Mouse (Mus musculus) cortical plate, adult 2 months (tissue): Measurements from ENCODE around the gene Hoxa13. TPM values are rescaled to one million over a fixed set of nuclear protein-coding genes. Genes with fewer than 3 reads are reported as not detected.

ENCODE experiments used
- H3K27ac ChIP-seq: fragments of 200-500 bp; 2 replicates; pipeline ENCODE4 v1.5.1; 2012; ENCODE audit warnings: low read length, control low read depth, inconsistent platforms; ENCODE audit not compliant: insufficient read depth
- H3K4me1 ChIP-seq: fragments of 200-500 bp; 2 replicates; pipeline ENCODE4 v1.6.1; 2011; ENCODE audit warnings: low read length; ENCODE audit not compliant: control insufficient read depth, insufficient read depth
- H3K4me3 ChIP-seq: fragments of 200-500 bp; 2 replicates; pipeline ENCODE4 v1.5.1; 2011; ENCODE audit warnings: mild to moderate bottlenecking, low read length, control low read depth; ENCODE audit not compliant: insufficient read depth
- CTCF ChIP-seq: fragments of 200-500 bp; IDR thresholded peaks from 2 replicates; pipeline ENCODE4 v1.5.1; 2011; ENCODE audit warnings: mild to moderate bottlenecking, control low read depth, low read length; ENCODE audit not compliant: insufficient read depth; ENCODE audit errors: extremely low read depth
- POLR2A ChIP-seq: fragments of 200-500 bp; IDR thresholded peaks from 2 replicates; pipeline ENCODE4 v1.6.1; 2011; ENCODE audit warnings: mild to moderate bottlenecking, low read length, control low read depth; ENCODE audit not compliant: insufficient read depth; ENCODE audit errors: extremely low read depth
- polyA plus RNA-seq: library from polyadenylated mRNA; depleted of rRNA; stranded (reverse); fragments of >200 nt; gene quantifications from 2 replicates; pipeline ENCODE4 v1.2.3, GENCODE M21; 2012

The Hoxa13 gene
- polyA plus RNA-seq, 1 experiment = not detected

GRCm38 (mm10) chr6:52283896-52284295 is 23.2 kb upstream of the Hoxa13 start:
- H3K27ac ChIP-seq = no peak overlapping the region
- no peaks in the 10 kb centered on the region for H3K4me1 ChIP-seq
- no peak overlapping the region for H3K4me3 ChIP-seq
- TF ChIP-seq POLR2A = no peak
- no peak for TF ChIP-seq CTCF

GRCm38 (mm10) chr6:52281084-52281483 is 20.4 kb upstream of the Hoxa13 start:
- Histone ChIP-seq H3K27ac (no peak overlapping the region), H3K4me3 (no peak overlapping the region), H3K4me1 (no peaks in the 10 kb centered on the region)
- TF ChIP-seq POLR2A = no peak
- TF ChIP-seq CTCF = no peak

- TF ChIP-seq POLR2A (no peak), CTCF (no peak)
- H3K4me1 ChIP-seq = no peaks in the 10 kb centered on the region
- H3K4me3 ChIP-seq = no peak overlapping the region
- H3K27ac ChIP-seq = no peak overlapping the region
These were observed 16.2 kb upstream of the Hoxa13 start for GRCm38 (mm10) chr6:52276920-52277319.

- no peak overlapping the region for H3K4me3 ChIP-seq
- H3K4me1 ChIP-seq = no peaks in the 10 kb centered on the region
- H3K27ac ChIP-seq = no peak overlapping the region
- TF ChIP-seq POLR2A = no peak
These were observed 15.7 kb upstream of the Hoxa13 start for GRCm38 (mm10) chr6:52276382-52276781.

GRCm38 (mm10) chr6:52275563-52276280 is 15.0 kb upstream of the Hoxa13 start:
- no peaks in the 10 kb centered on the region for H3K4me1 ChIP-seq
- no peak overlapping the region for H3K4me3 ChIP-seq
- no peak overlapping the region for H3K27ac ChIP-seq
- no peak for TF ChIP-seq POLR2A
- no peak for TF ChIP-seq CTCF

- Histone ChIP-seq H3K4me1 (no peaks in the 10 kb centered on the region), H3K27ac (no peak overlapping the region), H3K4me3 (no peak overlapping the region)
- TF ChIP-seq CTCF (no peak), POLR2A (no peak)
These were observed 13.9 kb upstream of the Hoxa13 start for GRCm38 (mm10) chr6:52274576-52274975.

- H3K27ac ChIP-seq = no peak overlapping the region
- H3K4me1 ChIP-seq = no peaks in the 10 kb centered on the region
- H3K4me3 ChIP-seq = no peak overlapping the region
- no peak for TF ChIP-seq POLR2A
- no peak for TF ChIP-seq CTCF
These were observed 13.1 kb upstream of the Hoxa13 start for GRCm38 (mm10) chr6:52273656-52274280.

GRCm38 (mm10) chr6:52272766-52273655 is 12.3 kb upstream of the Hoxa13 start:
- Histone ChIP-seq H3K4me1 (no peaks in the 10 kb centered on the region), H3K4me3 (no peak overlapping the region), H3K27ac (no peak overlapping the region)
- TF ChIP-seq POLR2A (no peak), CTCF (no peak)

GRCm38 (mm10) chr6:52270494-52271480 is 10.1 kb upstream of the Hoxa13 start:
- Histone ChIP-seq H3K4me1 (no peaks in the 10 kb centered on the region), H3K27ac (no peak overlapping the region), H3K4me3 (no peak overlapping the region)
- peak; percentile 73 for TF ChIP-seq CTCF
- TF ChIP-seq POLR2A = no peak
